Mouse (Mus musculus) liver, embryonic 14.5 days (tissue): Measurements from ENCODE around the gene Klhl10.

Source experiments
- CTCF ChIP-seq: IDR thresholded peaks from 2 replicates; pipeline ENCODE4 v1.5.1; 2016; ENCODE audit warnings: antibody characterized with exemption, low read depth, control low read depth
- EP300 ChIP-seq: IDR thresholded peaks from 2 replicates; pipeline ENCODE4 v1.6.1; 2016; ENCODE audit warnings: antibody characterized with exemption, low read depth

DNA sequence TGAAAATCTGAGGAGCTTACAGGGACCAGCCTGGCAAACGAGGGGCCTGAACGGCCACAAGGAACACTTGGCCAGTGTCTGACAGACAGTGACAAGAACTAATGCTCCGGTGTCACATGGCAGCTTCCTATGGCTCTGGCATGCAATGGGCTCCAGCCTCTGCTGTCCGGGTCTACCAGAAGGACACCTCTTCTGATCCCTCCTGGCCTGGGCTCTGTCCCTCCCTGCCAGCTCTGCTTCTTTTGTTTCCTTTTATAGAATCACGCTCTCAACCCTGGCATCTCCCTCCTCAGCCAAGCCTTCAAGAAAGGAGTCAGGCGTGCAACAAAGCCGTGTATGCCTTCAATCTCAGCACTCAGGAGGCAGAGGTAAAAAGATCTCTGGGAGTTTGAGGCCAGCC lies 11.7 kb upstream of the Klhl10 start:
- TF ChIP-seq CTCF (no peak), EP300 (no peak)
